Mouse (Mus musculus): ENCODE measurements at regions not wholly inside any gene's neighbourhood (a gene's known extent, or its start where the extent isn't known, plus 50 kb on each side); places are given as distances from the start of the nearest gene placed in this dataset.

DNA sequence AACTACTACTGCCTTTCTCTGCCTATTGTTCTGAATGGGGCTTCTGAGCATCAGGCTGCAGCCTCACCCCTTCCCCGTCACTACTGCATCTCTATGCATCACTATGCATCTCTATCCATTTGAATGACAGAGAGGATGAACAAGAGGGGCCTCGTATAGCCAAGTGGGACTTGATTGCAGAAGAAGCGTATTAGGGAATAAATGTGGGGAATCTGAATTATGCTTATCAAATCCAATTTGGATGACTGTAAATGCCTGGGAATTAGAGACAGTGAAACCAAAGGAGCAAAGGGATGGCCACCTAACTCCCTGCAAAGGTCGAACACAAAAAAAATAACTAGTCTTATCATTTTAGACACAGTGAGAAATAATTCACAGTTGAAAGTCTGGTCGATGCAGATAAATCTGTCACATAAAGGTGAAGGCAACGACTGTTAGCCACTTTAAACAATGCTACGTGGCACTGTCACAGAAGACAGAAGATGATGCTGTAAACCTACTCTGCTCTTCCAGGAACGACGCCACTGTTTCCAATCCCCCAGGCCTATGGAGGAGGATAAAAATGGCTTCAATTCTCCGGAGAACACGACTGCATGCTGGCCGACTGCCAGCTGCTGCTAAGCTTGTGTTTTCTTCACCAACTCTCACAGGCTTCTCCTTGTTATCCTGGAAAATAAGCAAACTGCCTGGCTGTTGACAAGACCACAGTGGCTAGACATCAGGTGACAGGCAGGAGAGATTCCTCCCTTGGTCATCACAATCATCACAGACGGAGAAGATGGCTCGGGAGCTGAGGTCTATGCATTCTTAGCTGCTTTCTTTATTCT is 213.6 kb upstream of the Akirin2 start:
- DNase-seq (ENCODE audit: low spot score), result no peak

DNA sequence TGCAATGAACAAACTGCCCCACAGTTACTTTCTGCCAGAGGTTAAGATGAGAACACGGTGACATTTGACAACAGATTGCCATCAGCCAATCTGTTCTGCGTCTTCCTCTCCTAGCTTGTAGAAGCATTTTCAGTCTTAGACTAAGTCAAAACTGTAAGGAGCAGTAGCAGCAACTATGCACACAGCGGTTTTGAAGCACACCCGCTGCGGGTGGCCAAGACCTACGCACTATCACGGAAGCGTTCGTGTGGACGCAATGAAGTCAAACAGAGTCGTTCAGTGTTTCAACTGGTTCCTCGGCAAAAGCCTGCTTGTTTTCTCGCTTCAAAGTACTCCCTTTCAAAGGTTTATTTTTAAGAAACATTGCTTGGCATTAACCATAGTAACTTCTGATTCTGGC is 212.9 kb upstream of the Akirin2 start:
- no peak for DNase-seq (ENCODE audit: low spot score)

DNA sequence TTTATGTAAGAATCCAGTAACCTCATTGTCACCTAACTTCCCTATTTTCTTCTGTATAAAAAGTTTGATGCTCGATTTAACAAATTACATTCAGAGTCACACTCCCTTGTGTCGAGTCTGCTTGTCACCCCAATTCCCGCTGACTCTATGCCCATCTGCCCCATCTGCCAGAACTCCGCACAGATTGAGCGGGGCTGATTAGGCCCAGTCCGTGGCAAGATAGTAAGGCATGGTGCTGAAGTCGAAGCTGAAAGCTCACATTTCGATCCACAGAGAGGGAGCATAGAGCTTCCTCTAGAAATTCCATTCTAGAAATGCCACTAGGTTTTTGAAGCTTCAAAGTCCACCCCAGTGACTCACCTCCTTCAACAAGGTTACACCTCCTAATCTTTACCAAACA is 210.7 kb upstream of the Akirin2 start:
- no peak for DNase-seq (ENCODE audit: low spot score)

- DNase-seq (ENCODE audit: low spot score), result no peak
These were observed 179.3 kb upstream of the Akirin2 start for GRCm38 (mm10) chr4:34371281-34372032.

GRCm38 (mm10) chr4:34386338-34386967 is 164.3 kb upstream of the Akirin2 start:
- DNase-seq (ENCODE audit: low spot score), result no peak

- DNase-seq (ENCODE audit: low spot score), result no peak
These were observed 159.2 kb upstream of the Akirin2 start for GRCm38 (mm10) chr4:34391499-34391898.

DNA sequence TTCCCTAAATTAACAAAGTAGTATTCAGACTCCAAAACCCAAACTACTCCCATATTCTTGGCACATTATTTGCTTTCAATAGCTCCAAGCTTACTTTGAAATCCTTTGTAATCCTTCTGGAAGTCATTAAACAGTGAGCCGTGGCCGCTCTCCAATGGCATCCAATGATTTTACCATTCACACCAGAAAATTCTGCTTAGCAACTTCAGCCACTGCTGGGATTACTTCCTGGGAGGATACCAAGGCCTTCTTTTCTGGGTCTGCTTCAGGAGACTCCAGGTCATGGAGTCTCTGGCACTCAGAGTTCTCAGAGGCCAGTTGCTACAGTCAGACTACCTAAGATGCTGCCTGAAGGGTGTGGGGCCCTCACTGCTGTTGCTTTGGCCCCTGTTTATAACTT is 147.7 kb upstream of the Akirin2 start:
- DNase-seq (ENCODE audit: low spot score), result no peak

GRCm38 (mm10) chr4:34407181-34407580 is 143.6 kb upstream of the Akirin2 start:
- no peak for DNase-seq (ENCODE audit: low spot score)

DNA sequence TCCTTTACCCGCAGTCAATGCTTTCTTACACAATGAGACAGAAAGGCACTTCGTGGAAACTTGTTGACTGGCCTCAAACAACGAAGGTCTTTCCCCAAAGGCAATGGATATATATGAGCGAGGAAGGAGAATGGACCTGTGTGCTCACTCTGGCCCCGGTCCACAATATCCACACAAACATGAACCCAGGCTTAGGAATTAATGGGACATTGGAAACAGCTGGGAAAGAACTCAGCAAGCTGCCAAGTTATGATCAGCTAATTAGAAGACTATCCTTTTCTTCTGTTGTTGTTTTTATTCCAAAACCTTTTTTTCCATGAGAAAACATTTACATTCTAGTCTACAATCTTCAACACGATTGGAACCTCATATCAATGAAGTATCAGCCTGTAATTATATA is 129.8 kb upstream of the Akirin2 start:
- no peak for DNase-seq (ENCODE audit: low spot score)

- DNase-seq (ENCODE audit: low spot score), result no peak
These were observed 126.5 kb upstream of the Akirin2 start for GRCm38 (mm10) chr4:34424131-34424646.

GRCm38 (mm10) chr4:34429003-34429402 is 121.7 kb upstream of the Akirin2 start:
- DNase-seq (ENCODE audit: low spot score), result no peak

DNA sequence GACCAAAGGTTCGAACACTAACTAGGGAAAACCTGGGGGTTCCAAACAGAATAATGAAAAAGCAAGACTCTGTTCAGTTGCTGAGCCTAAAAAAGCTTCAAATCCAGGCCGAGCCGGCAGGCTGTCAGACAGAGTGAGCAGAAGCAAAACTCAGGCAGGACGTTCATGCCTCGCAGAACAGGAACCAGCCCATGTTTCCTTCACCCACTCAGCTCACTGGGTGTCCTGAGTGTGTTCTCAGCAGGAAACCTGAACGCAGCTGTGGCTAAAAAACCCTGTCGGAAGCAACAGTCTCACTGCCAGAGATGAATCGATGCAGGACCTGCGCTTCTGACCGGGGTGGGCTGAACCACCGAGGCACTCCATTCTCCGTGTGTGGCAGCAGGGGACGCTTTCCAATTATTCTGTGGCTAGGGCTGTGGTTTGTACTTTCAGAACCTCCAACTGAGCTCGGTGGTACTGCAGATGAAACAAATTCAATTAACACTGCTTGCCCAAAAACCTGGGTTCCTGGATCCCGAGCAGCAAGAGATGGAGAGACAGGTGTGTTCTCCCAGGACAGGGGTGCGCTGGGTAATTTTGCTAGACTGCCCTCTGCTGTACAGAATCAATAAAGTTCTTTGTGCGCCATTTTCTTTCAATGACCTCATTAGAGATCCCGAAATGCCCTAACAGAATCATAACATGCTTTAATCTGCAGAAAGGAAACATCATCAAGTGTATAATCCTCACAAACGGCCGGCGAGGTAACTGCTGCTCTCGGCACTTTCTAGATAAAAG is 121.1 kb upstream of the Akirin2 start:
- DNase-seq (ENCODE audit: low spot score), result peak; percentile 17

DNA sequence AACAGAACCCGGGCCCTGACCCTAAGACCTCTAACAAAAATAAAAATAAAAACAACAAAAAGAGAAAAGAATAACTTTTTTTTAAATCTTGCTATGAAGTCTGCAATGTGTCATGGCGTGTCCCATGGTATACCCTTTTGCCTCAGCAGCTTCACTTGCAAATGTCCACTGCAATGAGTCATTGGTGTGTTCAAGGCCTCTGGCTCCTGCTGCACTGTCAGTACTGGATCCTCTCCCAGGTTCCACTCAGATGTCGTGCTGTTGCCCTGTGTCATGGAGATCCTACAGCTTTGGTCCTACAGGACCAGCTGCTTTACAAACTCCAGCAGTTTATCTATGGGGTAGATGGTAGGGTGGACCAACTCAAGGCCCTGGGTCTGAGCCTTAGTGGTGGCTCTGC is 113.4 kb upstream of the Akirin2 start:
- no peak for DNase-seq (ENCODE audit: low spot score)

DNA sequence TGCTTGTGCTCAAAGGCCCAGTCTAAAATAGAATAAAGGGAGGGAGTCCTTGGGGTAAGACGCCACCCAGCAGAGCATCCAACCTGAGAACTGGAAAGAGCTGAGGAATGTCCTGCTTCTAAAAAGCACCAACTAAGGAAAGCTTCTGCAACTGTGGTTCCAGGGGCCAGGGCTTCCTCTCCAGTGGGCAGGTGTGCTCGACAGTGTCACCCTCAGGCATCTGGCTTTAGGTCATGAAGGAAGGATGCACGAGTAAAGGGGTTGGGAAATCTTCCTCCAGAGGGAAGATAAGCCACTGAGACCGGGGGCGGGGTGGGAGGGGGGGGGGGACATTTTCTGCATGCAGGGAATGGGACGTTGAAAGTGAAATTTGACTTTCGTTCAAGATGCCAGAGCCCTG is 101.2 kb upstream of the Akirin2 start:
- no peak for DNase-seq (ENCODE audit: low spot score)

GRCm38 (mm10) chr4:34462591-34462990 is 88.1 kb upstream of the Akirin2 start:
- no peak for DNase-seq (ENCODE audit: low spot score)

GRCm38 (mm10) chr4:34465845-34466244 is 84.9 kb upstream of the Akirin2 start:
- DNase-seq (ENCODE audit: low spot score), result no peak

DNA sequence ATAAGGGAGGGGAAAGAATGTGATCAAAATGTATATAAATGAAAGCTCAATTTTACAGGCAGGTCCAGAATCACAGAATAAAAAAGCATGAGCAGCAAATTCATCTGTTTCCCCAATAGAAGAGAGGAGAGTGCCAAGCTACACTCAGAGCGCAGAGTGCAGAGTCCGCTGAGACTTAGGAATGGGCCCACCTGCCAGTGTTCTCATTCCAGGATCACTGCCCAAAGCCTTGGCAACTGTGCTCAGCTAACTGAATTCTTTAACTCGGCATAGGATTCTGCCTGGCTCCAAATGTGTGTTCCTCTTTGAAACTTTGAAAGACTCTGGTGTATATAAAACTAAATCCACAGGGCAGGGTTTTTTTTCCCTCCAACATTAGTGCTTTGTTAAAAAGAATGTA is 84.4 kb upstream of the Akirin2 start:
- no peak for DNase-seq (ENCODE audit: low spot score)

DNA sequence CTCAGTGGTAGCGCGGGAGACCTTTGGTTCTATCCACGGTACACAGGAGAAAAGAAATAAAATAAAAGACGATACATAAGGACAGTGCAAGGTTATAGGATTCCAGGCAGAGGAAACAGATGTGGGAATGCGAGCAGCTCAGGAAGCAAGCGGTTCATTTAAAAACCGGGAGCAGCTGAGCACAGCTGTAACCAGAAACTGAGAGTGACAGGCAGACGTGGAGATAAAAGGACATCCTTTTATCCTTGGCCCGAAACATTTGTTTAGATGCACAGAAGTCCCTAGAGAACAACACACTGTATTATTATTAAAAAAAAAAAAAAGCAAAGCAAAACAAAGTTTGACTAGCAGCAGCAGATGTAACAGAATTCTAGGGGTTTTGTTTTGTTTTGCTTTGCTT is 82.6 kb upstream of the Akirin2 start:
- DNase-seq (ENCODE audit: low spot score), result no peak

DNA sequence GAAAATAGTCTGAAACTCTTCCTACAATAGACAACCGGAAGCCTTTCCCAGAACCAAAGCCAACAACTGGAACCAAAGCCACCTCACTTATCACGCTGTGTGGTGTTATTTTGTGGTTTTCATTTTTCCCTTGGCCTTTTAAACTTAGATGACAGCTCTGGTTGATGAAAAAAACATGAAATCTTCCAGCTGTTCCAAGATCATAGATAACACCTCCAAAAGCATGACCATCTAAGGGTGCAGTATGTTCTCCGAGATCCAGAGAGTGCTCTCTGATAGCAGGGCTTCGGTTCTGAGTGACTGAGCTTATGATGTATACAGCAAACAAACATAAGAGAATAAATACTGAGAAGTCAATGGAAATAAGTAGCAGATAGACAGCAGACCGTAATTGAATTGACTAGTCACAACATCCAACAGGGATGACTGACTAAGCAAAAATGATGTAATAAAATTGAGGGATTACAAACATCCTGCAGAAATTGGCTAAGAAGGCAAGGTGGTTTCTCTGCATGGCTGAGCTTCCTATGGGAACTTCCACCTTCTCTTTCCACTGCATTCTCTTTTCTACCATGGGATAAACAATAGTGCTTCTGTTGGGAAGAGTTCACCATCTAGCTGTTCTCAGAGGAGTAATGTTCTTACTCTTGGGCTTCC is 74.8 kb upstream of the Akirin2 start:
- DNase-seq (ENCODE audit: low spot score), result no peak

DNA sequence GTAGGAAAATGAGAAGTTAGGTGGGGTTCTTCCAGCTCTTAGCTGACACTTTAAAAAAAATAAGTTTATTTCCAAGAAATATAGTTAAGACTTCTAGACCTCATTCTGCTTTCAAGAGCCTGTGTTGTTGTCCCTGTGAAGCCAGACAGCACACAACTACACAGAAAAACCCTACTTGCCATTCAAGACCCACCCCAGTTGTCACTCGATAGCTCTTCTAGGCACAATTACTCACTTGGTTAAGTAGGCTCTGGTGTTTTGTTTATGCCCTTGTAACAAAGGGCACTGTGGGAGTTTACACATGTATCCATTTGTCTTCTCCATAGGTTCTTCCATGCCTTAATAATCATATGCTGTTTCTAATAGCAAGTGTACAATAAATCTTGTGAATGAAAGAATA is 66.5 kb upstream of the Akirin2 start:
- no peak for DNase-seq (ENCODE audit: low spot score)

- no peak for DNase-seq (ENCODE audit: low spot score)
These were observed 65.2 kb upstream of the Akirin2 start for GRCm38 (mm10) chr4:34485574-34485973.

All from left cerebral cortex, adult 11 months (tissue).